Mouse (Mus musculus) kidney, postnatal 0 days (tissue): ENCODE data around the gene Slc39a11. TPM values are rescaled to one million over a fixed set of nuclear protein-coding genes. Genes with fewer than 3 reads are reported as not detected.
A peak's percentile ranks its signal among the peaks of the same experiment; 100 is the strongest.

Experiments
- ATAC-seq: fragments of 200-750 bp; cut with Nextera tagmentation; replicated peaks from 2 replicates; pipeline ENCODE4 v1.8.0; 2017; ENCODE audit warnings: low read depth, moderate number of reproducible peaks, moderate TSS enrichment, moderate library complexity; ENCODE audit not compliant: low FRiP score
- DNase-seq: peaks from one replicate; pipeline ENCODE4 v3.0.0-alpha.2; 2016; ENCODE audit warnings: low spot score
- H3K27ac ChIP-seq: fragments of 300-500 bp; sonication (generic); 2 replicates; pipeline ENCODE4 v1.5.1; 2014; ENCODE audit warnings: mild to moderate bottlenecking
- H3K27me3 ChIP-seq: fragments of 300-500 bp; sonication (generic); 2 replicates; pipeline ENCODE4 v1.6.1; 2014; ENCODE audit warnings: low read length, mixed read lengths; ENCODE audit not compliant: insufficient read depth
- H3K36me3 ChIP-seq: fragments of 300-500 bp; sonication (generic); 2 replicates; pipeline ENCODE4 v1.6.1; 2014; ENCODE audit warnings: low read length, mixed read lengths; ENCODE audit not compliant: insufficient read depth
- H3K4me1 ChIP-seq: fragments of 300-500 bp; sonication (generic); replicated peaks from 2 replicates; pipeline ENCODE4 v1.6.1; 2014; ENCODE audit warnings: antibody characterized with exemption, low read length, mixed read lengths; ENCODE audit not compliant: insufficient read depth
- H3K4me2 ChIP-seq: fragments of 300-500 bp; sonication (generic); 2 replicates; pipeline ENCODE4 v1.6.1; 2014; ENCODE audit warnings: mild to moderate bottlenecking, low read length, moderate library complexity, mixed read lengths
- H3K4me3 ChIP-seq: fragments of 300-500 bp; sonication (generic); replicated peaks from 2 replicates; pipeline ENCODE4 v1.5.1; 2014; ENCODE audit warnings: low read depth, low read length
- H3K9ac ChIP-seq: fragments of 300-500 bp; sonication (generic); 2 replicates; pipeline ENCODE4 v1.6.1; 2014; ENCODE audit warnings: low read depth, low read length
- H3K9me3 ChIP-seq: fragments of 300-500 bp; sonication (generic); replicated peaks from 2 replicates; pipeline ENCODE4 v1.6.1; 2016; ENCODE audit warnings: low read length, inconsistent platforms, mixed read lengths
- CTCF ChIP-seq: IDR thresholded peaks from 2 replicates; pipeline ENCODE4 v1.5.1; 2016; ENCODE audit warnings: antibody characterized with exemption, low read depth, mild to moderate bottlenecking, moderate library complexity
- WGBS: fragments of 180-500 bp; shearing (Covaris S2); extraction: QIAGEN DNeasy Blood & Tissue Kit; methylation state at CpG from one replicate; pipeline ENCODE4 v1.1.7; 2014; 5-methylcytosine and 5-hydroxymethylcytosine counted together
- polyA plus RNA-seq: library from polyadenylated mRNA; unstranded; fragments of >200 nt; fragmentation: Nextera tagmentation; extraction: Ambion mirVana; gene quantifications from 2 replicates; pipeline ENCODE4 v1.2.1, GENCODE M21; 2015

Slc39a11 gene
- polyA plus RNA-seq, 1 experiment from 2014 or later, result 23.3 TPM

- TF ChIP-seq CTCF, result no peak
- H3K4me2 ChIP-seq, result no peak overlapping the region
- WGBS, result 82% methylated on average over 18 of the region's 18 CpGs
- 0 out of 2 replicates have a peak, but pooled peaks cover 5% of the 10 kb centered on the region for H3K4me1 ChIP-seq
- ATAC-seq, result no peak
- no peak overlapping the region for H3K9ac ChIP-seq
- no peak overlapping the region for H3K27ac ChIP-seq
- no peak for DNase-seq
- no peak overlapping the region for H3K4me3 ChIP-seq
- H3K9me3 ChIP-seq, result no peaks in the 10 kb centered on the region
- peaks cover 64% of the 10 kb centered on the region for H3K36me3 ChIP-seq
- no peaks in the 10 kb centered on the region for H3K27me3 ChIP-seq
Measured at GRCm38 (mm10) chr11:113654561-113655270, 4.8 kb upstream of the Slc39a11 start.

DNA sequence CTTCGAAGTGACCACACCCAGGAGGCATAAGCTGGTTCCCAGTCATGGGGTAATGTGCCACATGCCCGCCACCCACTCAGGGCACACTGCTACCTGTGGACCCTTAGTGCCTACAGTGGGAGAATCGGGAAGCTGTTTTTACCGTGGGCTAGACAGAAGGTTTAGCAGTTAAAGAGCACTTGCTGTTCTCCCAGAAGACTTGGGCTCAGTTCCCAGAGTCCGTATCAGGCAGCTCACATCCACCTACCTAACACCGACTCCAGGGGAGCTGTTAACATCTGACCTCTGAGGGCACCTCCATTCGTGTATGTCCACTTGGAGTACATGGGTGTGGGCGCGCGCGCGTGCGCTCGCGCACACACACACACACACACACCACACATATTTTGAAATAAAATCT, 4.2 kb upstream of the Slc39a11 start:
- Histone ChIP-seq H3K27me3 (no peaks in the 10 kb centered on the region), H3K36me3 (peaks cover 64% of the 10 kb centered on the region), H3K9ac (no peak overlapping the region), H3K9me3 (no peaks in the 10 kb centered on the region), H3K4me2 (no peak overlapping the region), H3K4me1 (peaks cover 5% of the 10 kb centered on the region; the same call in 1 of the 2 replicates), H3K4me3 (no peak overlapping the region), H3K27ac (no peak overlapping the region)
- DNase-seq, result no peak
- ATAC-seq, result no peak
- TF ChIP-seq CTCF, result no peak
- 93% methylated on average over 15 of the region's 15 CpGs for WGBS

- no peak for TF ChIP-seq CTCF
- WGBS, result 54% methylated on average over 6 of the region's 6 CpGs
- H3K27ac ChIP-seq, result no peak overlapping the region
- peaks cover 52% of the 10 kb centered on the region for H3K36me3 ChIP-seq
- no peak overlapping the region for H3K4me3 ChIP-seq
- H3K4me1 ChIP-seq, result peaks cover 10% of the 10 kb centered on the region; the same call in 1 of the 2 replicates
- H3K27me3 ChIP-seq, result no peaks in the 10 kb centered on the region
- H3K9ac ChIP-seq, result no peak overlapping the region
- ATAC-seq (peak; percentile 33; the same call in 1 of the 2 replicates), DNase-seq (peak; percentile 34)
- no peak overlapping the region for H3K4me2 ChIP-seq
- H3K9me3 ChIP-seq, result no peaks in the 10 kb centered on the region
Measured at GRCm38 (mm10) chr11:113652516-113652915, 2.6 kb upstream of the Slc39a11 start.

- no peak overlapping the region for H3K9ac ChIP-seq
- no peaks in the 10 kb centered on the region for H3K27me3 ChIP-seq
- H3K36me3 ChIP-seq, result peaks cover 46% of the 10 kb centered on the region
- no peaks in the 10 kb centered on the region for H3K9me3 ChIP-seq
- H3K27ac ChIP-seq, result no peak overlapping the region; the same call in 1 of the 2 replicates
- no peak overlapping the region for H3K4me2 ChIP-seq
- peaks cover 10% of the 10 kb centered on the region; the same call in 1 of the 2 replicates for H3K4me1 ChIP-seq
- ATAC-seq (peak; percentile 18), DNase-seq (peak; percentile 69)
- H3K4me3 ChIP-seq, result no peak overlapping the region
- TF ChIP-seq CTCF, result peak; percentile 70
- 29% methylated on average over 8 of the region's 8 CpGs for WGBS
Measured at GRCm38 (mm10) chr11:113651907-113652273, 2.0 kb upstream of the Slc39a11 start.

DNA sequence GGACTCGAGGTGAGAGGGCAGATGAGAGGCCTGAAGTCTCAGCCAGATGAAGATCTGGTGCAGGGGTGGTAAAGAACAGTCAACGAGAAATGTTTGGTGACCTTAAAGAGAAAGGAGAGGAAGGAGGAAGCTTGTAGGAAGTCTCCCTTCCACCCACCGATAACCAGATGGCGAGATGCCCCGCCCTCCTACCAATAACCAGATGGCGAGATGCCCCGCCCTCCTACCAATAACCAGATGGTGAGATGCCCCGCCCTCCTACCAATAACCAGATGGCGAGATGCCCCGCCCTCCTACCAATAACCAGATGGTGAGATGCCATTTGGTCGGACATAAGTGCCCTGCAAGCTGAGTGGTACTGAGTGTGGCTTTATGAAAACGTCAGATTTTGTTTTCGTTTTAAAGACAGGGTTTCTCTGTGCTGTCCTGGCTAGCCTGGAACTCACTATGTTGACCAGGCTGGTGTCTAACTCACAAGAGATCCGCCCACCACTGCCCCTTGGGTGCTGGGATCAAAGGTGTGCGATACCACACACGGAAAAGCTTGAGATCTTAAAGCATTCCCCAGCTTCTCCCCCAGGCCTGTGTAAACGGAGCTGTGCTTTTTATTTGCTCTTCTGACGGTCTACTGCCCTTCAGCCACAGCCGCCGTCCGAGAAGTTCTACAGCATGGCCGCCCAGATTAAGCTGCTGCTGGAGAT, 1.5 kb upstream of the Slc39a11 start:
- DNase-seq (peak; percentile 49), ATAC-seq (0 out of 2 replicates have a peak, but pooled peaks have one; percentile 0)
- Histone ChIP-seq H3K27ac (no peak overlapping the region; the same call in 1 of the 2 replicates), H3K4me2 (no peak overlapping the region), H3K4me1 (peaks cover 10% of the 10 kb centered on the region; the same call in 1 of the 2 replicates), H3K4me3 (no peak overlapping the region), H3K27me3 (no peaks in the 10 kb centered on the region), H3K9me3 (no peaks in the 10 kb centered on the region), H3K9ac (no peak overlapping the region), H3K36me3 (peaks cover 41% of the 10 kb centered on the region)
- no peak for TF ChIP-seq CTCF
- 50% methylated on average over 22 of the region's 22 CpGs for WGBS

GRCm38 (mm10) chr11:113648690-113649352, 1.1 kb downstream of the Slc39a11 start, which contains the start of gene Cog1:
Gene Cog1 (plus strand): TSS chr11:113649169.
- ATAC-seq, result no peak
- DNase-seq, result no peak
- 42% methylated on average over 26 of the region's 26 CpGs for WGBS
- Histone ChIP-seq H3K4me3 (peak within 1 kb of the TSS; percentile 95), H3K9ac (peak within 1 kb of the TSS; percentile 97), H3K27me3 (no peaks in the 10 kb centered on the region), H3K27ac (peak within 1 kb of the TSS; percentile 87), H3K36me3 (peaks cover 16% of the 10 kb centered on the region), H3K9me3 (no peaks in the 10 kb centered on the region), H3K4me1 (peaks cover 10% of the 10 kb centered on the region; the same call in 1 of the 2 replicates), H3K4me2 (peak within 1 kb of the TSS; percentile 72)
- TF ChIP-seq CTCF, result no peak
